Mouse (Mus musculus) adrenal gland, postnatal 36 days (tissue): ENCODE results near the gene Kdm2a. TPM values are rescaled to one million over a fixed set of nuclear protein-coding genes. Genes with fewer than 3 reads are reported as not detected.

Experiments used
- total RNA-seq, 2 experiments: library from RNA; stranded (reverse); gene quantifications; 2 replicates each; pipeline ENCODE4 v1.2.3; 2021

Gene Kdm2a
- total RNA-seq, 2 experiments from 2014 or later: 86.7 to 107 TPM

Other genes starting within 250 kb of the Kdm2a start
- gene Coro1b, start 249.7 kb downstream of the Kdm2a start, total RNA-seq: 100 to 1,000 TPM; 171 to 195 TPM
- 1 to 10 TPM; 1.4 to 3.1 TPM for gene Ptprcap, start 244.7 kb downstream of the Kdm2a start, total RNA-seq
- gene Rps6kb2, start 234.9 kb downstream of the Kdm2a start, total RNA-seq: 10 to 100 TPM; 27.6 to 37.5 TPM
- 1 to 10 TPM; 2.0 to 2.8 TPM for gene Carns1, start 222.8 kb downstream of the Kdm2a start, total RNA-seq
- gene Tbc1d10c, start 207.0 kb downstream of the Kdm2a start, total RNA-seq: 1 to 10 TPM in 1 of 2 experiments, under 1 TPM in 1; 0.70 to 1.0 TPM
- gene Ppp1ca, start 206.2 kb downstream of the Kdm2a start, total RNA-seq: 100 to 1,000 TPM; 403 to 410 TPM
- 1 to 10 TPM; 7.6 TPM for gene Rad9a, start 196.6 kb downstream of the Kdm2a start, total RNA-seq
- gene Clcf1, start 184.0 kb downstream of the Kdm2a start, total RNA-seq: 10 to 100 TPM in 1 of 2 experiments, 1 to 10 TPM in 1; 6.3 to 17.4 TPM
- gene AC109138.7, start 183.9 kb downstream of the Kdm2a start, total RNA-seq: not detected
- gene Pold4, start 166.4 kb downstream of the Kdm2a start, total RNA-seq: 10 to 100 TPM; 50.2 to 54.4 TPM
- gene Ssh3, start 129.1 kb downstream of the Kdm2a start, total RNA-seq: 10 to 100 TPM; 28.1 to 30.1 TPM
- gene Ankrd13d, start 115.1 kb downstream of the Kdm2a start, total RNA-seq: 1 to 10 TPM; 2.4 to 2.8 TPM
- 10 to 100 TPM; 48.1 to 53.1 TPM for gene Grk2, start 92.1 kb downstream of the Kdm2a start, total RNA-seq
- gene Rhod, start 41.1 kb upstream of the Kdm2a start, total RNA-seq: 10 to 100 TPM; 25.8 to 26.8 TPM
- gene Syt12, start 79.2 kb upstream of the Kdm2a start, total RNA-seq: 10 to 100 TPM; 66.1 to 69.9 TPM
- 10 to 100 TPM; 25.2 to 36.9 TPM for gene 2010003K11Rik, start 100.3 kb upstream of the Kdm2a start, total RNA-seq
- 100 to 1,000 TPM; 683 to 762 TPM for gene Pcx, start 112.2 kb upstream of the Kdm2a start, total RNA-seq
- 1 to 10 TPM; 5.5 to 6.9 TPM for gene Lrfn4, start 217.4 kb upstream of the Kdm2a start, total RNA-seq
- 10 to 100 TPM; 36.2 to 38.3 TPM for gene Rce1, start 227.4 kb upstream of the Kdm2a start, total RNA-seq